8 mouse cellular contexts compared by ENCODE assay signal in genomic region chr1:65186287-65187073, GRCm38 (mm10). TPM values are rescaled to one million over a fixed set of nuclear protein-coding genes. Genes with fewer than 3 reads are reported as not detected.
DNase-seq lines count a peak whose midpoint lies in the region; ATAC-seq and TF ChIP-seq lines count a peak whose summit lies in the region.

Gene Idh1, minus strand, starts transcription at chr1:65186500.
Gene Pikfyve, plus strand, starts transcription at chr1:65186683.

- H3K4me1 ChIP-seq in heart, embryonic 12.5 days (replicated peaks) = peaks cover 10% of the 10 kb centered on the region
- H3K4me1 ChIP-seq in kidney, postnatal 0 days (replicated peaks; ENCODE audit: insufficient read depth, low read length) = no peaks in the 10 kb centered on the region
- H3K4me1 ChIP-seq in liver, embryonic 11.5 days (replicated peaks; ENCODE audit: control insufficient read depth, insufficient read depth, low read length) = peaks cover 12% of the 10 kb centered on the region
- H3K4me1 ChIP-seq in stomach, embryonic 14.5 days (ENCODE audit: control insufficient read depth, insufficient read depth, low read length) = peaks cover 6% of the 10 kb centered on the region; the same call in 1 of the 2 replicates

- no peak for TF ChIP-seq CTCF in kidney, postnatal 0 days (IDR thresholded peaks at IDR 0.05; ENCODE audit: low read depth)

- peak within 1 kb of the TSS; percentile 78 for H3K4me3 ChIP-seq in heart, embryonic 12.5 days
- H3K4me3 ChIP-seq in kidney, postnatal 0 days (replicated peaks; ENCODE audit: low read depth, low read length) = peak within 1 kb of the TSS; percentile 92
- H3K4me3 ChIP-seq in liver, embryonic 11.5 days (ENCODE audit: low read depth, low read length) = peak within 1 kb of the TSS; percentile 73
- H3K4me3 ChIP-seq in stomach, embryonic 14.5 days (ENCODE audit: low read depth, low read length) = peak within 1 kb of the TSS; percentile 82

- ATAC-seq in erythroblast, adult 5-6 weeks (replicated peaks; ENCODE audit: low FRiP score, poor library complexity, severe bottlenecking) = peak; percentile 99
- peak; percentile 100 for ATAC-seq in heart, embryonic 12.5 days (ENCODE audit: insufficient number of reproducible peaks, low FRiP score)
- peak; percentile 98 for ATAC-seq in kidney, postnatal 0 days (replicated peaks; ENCODE audit: low FRiP score, low read depth)
- peak; percentile 98 for ATAC-seq in liver, embryonic 11.5 days (replicated peaks; ENCODE audit: low FRiP score)
- ATAC-seq in stomach, embryonic 14.5 days (ENCODE audit: insufficient number of reproducible peaks, insufficient read depth, low FRiP score, low read depth) = peak; percentile 100

- H3K27ac ChIP-seq in heart, embryonic 12.5 days (ENCODE audit: poor library complexity, severe bottlenecking) = peak within 1 kb of the TSS; percentile 75
- H3K27ac ChIP-seq in kidney, postnatal 0 days = peak within 1 kb of the TSS; percentile 83
- peak within 1 kb of the TSS; percentile 72 for H3K27ac ChIP-seq in liver, embryonic 11.5 days (ENCODE audit: low read depth, low read length)
- peak within 1 kb of the TSS; percentile 61; the same call in 1 of the 2 replicates for H3K27ac ChIP-seq in stomach, embryonic 14.5 days (ENCODE audit: low read length)

- no peaks in the 10 kb centered on the region for H3K27me3 ChIP-seq in heart, embryonic 12.5 days (replicated peaks)
- no peaks in the 10 kb centered on the region for H3K27me3 ChIP-seq in kidney, postnatal 0 days (ENCODE audit: insufficient read depth, low read length)
- H3K27me3 ChIP-seq in liver, embryonic 11.5 days (replicated peaks; ENCODE audit: control insufficient read depth, insufficient read depth, low read length) = no peaks in the 10 kb centered on the region
- H3K27me3 ChIP-seq in stomach, embryonic 14.5 days (ENCODE audit: control insufficient read depth, insufficient read depth, low read length) = no peaks in the 10 kb centered on the region

- peak within 1 kb of the TSS; percentile 89 for H3K9ac ChIP-seq in heart, embryonic 12.5 days
- H3K9ac ChIP-seq in kidney, postnatal 0 days (ENCODE audit: low read depth, low read length) = peak within 1 kb of the TSS; percentile 89
- peak within 1 kb of the TSS; percentile 74 for H3K9ac ChIP-seq in liver, embryonic 11.5 days (ENCODE audit: low read depth, low read length)
- peak within 1 kb of the TSS; percentile 87 for H3K9ac ChIP-seq in stomach, embryonic 14.5 days (replicated peaks; ENCODE audit: low read depth, low read length)

- under 1% methylated on average over 71 of the region's 71 CpGs for WGBS in heart, embryonic 12.5 days
- WGBS in kidney, postnatal 0 days = under 1% methylated on average over 69 of the region's 71 CpGs
- WGBS in liver, embryonic 11.5 days = 1% methylated on average over 71 of the region's 71 CpGs
- 2% methylated on average over 64 of the region's 71 CpGs for WGBS in stomach, embryonic 14.5 days

- peak within 1 kb of the TSS; percentile 93 for H3K4me2 ChIP-seq in heart, embryonic 12.5 days
- peak within 1 kb of the TSS; percentile 75 for H3K4me2 ChIP-seq in kidney, postnatal 0 days (ENCODE audit: low read length)
- H3K4me2 ChIP-seq in liver, embryonic 11.5 days = peak within 1 kb of the TSS; percentile 92
- H3K4me2 ChIP-seq in stomach, embryonic 14.5 days (replicated peaks; ENCODE audit: low read depth, low read length) = peak within 1 kb of the TSS; percentile 70

- H3K36me3 ChIP-seq in heart, embryonic 12.5 days = no peaks in the 10 kb centered on the region
- no peaks in the 10 kb centered on the region for H3K36me3 ChIP-seq in kidney, postnatal 0 days (ENCODE audit: insufficient read depth, low read length)
- no peaks in the 10 kb centered on the region for H3K36me3 ChIP-seq in liver, embryonic 11.5 days (ENCODE audit: control insufficient read depth, insufficient read depth, low read length)
- no peaks in the 10 kb centered on the region for H3K36me3 ChIP-seq in stomach, embryonic 14.5 days (ENCODE audit: control insufficient read depth, insufficient read depth, low read length)

- DNase-seq in B cell, adult 2 months = peak; percentile 97 to 98
- peak; percentile 99 for DNase-seq in brain, adult 2 months (ENCODE audit: low read depth, low spot score)
- peak; percentile 99 for DNase-seq in kidney, postnatal 0 days (ENCODE audit: low spot score)
- DNase-seq in liver, embryonic 11.5 days (ENCODE audit: low spot score) = peak; percentile 92
- peak; percentile 99 for DNase-seq in naive thymus-derived CD4-positive, alpha-beta T cell, adult 2 months (ENCODE audit: low read depth)

- H3K9me3 ChIP-seq in heart, embryonic 12.5 days (replicated peaks) = no peaks in the 10 kb centered on the region
- H3K9me3 ChIP-seq in kidney, postnatal 0 days (replicated peaks; ENCODE audit: low read length) = no peaks in the 10 kb centered on the region
- no peaks in the 10 kb centered on the region for H3K9me3 ChIP-seq in liver, embryonic 11.5 days (ENCODE audit: control insufficient read depth, low read length)
- H3K9me3 ChIP-seq in stomach, embryonic 14.5 days (ENCODE audit: control insufficient read depth, low read depth, low read length) = no peaks in the 10 kb centered on the region

RNA-seq across cellular contexts. Expression of gene Idh1, which starts in this region (rescaled TPM):
- 22.4 and 30.6 TPM in 2 replicates for total RNA-seq in erythroblast, adult 5-6 weeks (2015; ENCODE audit: low replicate concordance)
- total RNA-seq in erythroblast, adult 5-6 weeks (2017; ENCODE audit: low replicate concordance) = 37.5 and 40.2 TPM in 2 replicates
- polyA plus RNA-seq in heart, embryonic 12.5 days (2016; fragmentation: Nextera tagmentation; extraction: Ambion mirVana) = 66.1 and 68.8 TPM in 2 replicates
- 292 and 296 TPM in 2 replicates for polyA plus RNA-seq in kidney, postnatal 0 days (2015; fragmentation: Nextera tagmentation; extraction: Ambion mirVana)
- 106 and 118 TPM in 2 replicates for polyA plus RNA-seq in liver, embryonic 11.5 days (2014; fragmentation: Nextera tagmentation; extraction: Ambion mirVana)
- polyA plus RNA-seq in stomach, embryonic 14.5 days (2014; fragmentation: Nextera tagmentation; extraction: Ambion mirVana) = 148 and 162 TPM in 2 replicates

RNA-seq across cellular contexts. Expression of gene Pikfyve, which starts in this region (rescaled TPM):
- total RNA-seq in erythroblast, adult 5-6 weeks (2015; ENCODE audit: low replicate concordance) = 9.4 and 12.5 TPM in 2 replicates
- total RNA-seq in erythroblast, adult 5-6 weeks (2017; ENCODE audit: low replicate concordance) = 11.0 and 14.8 TPM in 2 replicates
- polyA plus RNA-seq in heart, embryonic 12.5 days (2016; fragmentation: Nextera tagmentation; extraction: Ambion mirVana) = 9.5 and 11.1 TPM in 2 replicates
- 9.2 and 9.8 TPM in 2 replicates for polyA plus RNA-seq in kidney, postnatal 0 days (2015; fragmentation: Nextera tagmentation; extraction: Ambion mirVana)
- 9.8 and 10.7 TPM in 2 replicates for polyA plus RNA-seq in liver, embryonic 11.5 days (2014; fragmentation: Nextera tagmentation; extraction: Ambion mirVana)
- 18.7 TPM in 2 replicates for polyA plus RNA-seq in stomach, embryonic 14.5 days (2014; fragmentation: Nextera tagmentation; extraction: Ambion mirVana)

Comparison
In these comparisons a context has a peak if more than half of its experiments do, and no peak if none do; other contexts are left out.
1. Peak in every context shown above with its lines: DNase-seq, ATAC-seq, H3K4me3 ChIP-seq and H3K27ac ChIP-seq.